Mouse (Mus musculus): Measurements from ENCODE around the gene Mss51. TPM values are rescaled to one million over a fixed set of nuclear protein-coding genes. Genes with fewer than 3 reads are reported as not detected.

Gene Mss51
- polyA plus RNA-seq, 1 experiment = not detected

DNA sequence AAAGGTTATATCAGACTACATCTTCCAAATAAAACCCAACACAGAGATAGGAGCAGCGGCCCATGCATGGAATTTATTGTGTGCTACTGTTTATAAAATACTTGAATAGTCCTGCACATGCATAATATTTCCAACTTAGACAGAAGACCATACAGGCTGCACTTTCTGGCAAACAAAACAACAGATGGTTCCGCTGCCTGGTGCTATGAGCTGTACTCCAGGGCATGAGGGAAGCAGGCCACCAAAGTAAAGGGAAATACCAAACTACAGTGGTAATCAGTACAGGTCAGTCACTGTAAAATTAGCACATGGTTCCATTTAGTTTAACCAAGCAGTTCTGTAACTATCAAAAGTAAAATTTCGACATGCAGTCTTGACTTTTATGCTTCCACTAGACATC lies 3.3 kb upstream of the Mss51 start:
- TF ChIP-seq CTCF (IDR thresholded peaks at IDR 0.05; ENCODE audit: insufficient read depth, low read depth, low read length) = no peak
- TF ChIP-seq POLR2A (IDR thresholded peaks at IDR 0.05; ENCODE audit: insufficient read depth, low read depth, low read length) = no peak
- no peaks in the 10 kb centered on the region for H3K4me1 ChIP-seq (ENCODE audit: control insufficient read depth, insufficient read depth, low read length)
- 93% methylated on average over 3 of the region's 3 CpGs for WGBS
- H3K27ac ChIP-seq (ENCODE audit: insufficient read depth, low read depth, low read length) = no peak overlapping the region
- no peak overlapping the region for H3K4me3 ChIP-seq (ENCODE audit: insufficient read depth, low read depth, low read length)

GRCm38 (mm10) chr14:20486031-20486430 lies 10.7 kb downstream of the Mss51 start:
- 95% methylated on average over 5 of the region's 5 CpGs for WGBS
- TF ChIP-seq POLR2A (IDR thresholded peaks at IDR 0.05; ENCODE audit: insufficient read depth, low read depth, low read length) = no peak
- TF ChIP-seq CTCF (IDR thresholded peaks at IDR 0.05; ENCODE audit: insufficient read depth, low read depth, low read length) = no peak
- Histone ChIP-seq H3K4me1 (ENCODE audit: control insufficient read depth, insufficient read depth, low read length) (no peaks in the 10 kb centered on the region), H3K4me3 (ENCODE audit: insufficient read depth, low read depth, low read length) (no peak overlapping the region), H3K27ac (ENCODE audit: insufficient read depth, low read depth, low read length) (no peak overlapping the region)

- TF ChIP-seq CTCF (IDR thresholded peaks at IDR 0.05; ENCODE audit: insufficient read depth, low read depth, low read length) = no peak
- TF ChIP-seq POLR2A (IDR thresholded peaks at IDR 0.05; ENCODE audit: insufficient read depth, low read depth, low read length) = no peak
- 87% methylated on average over 7 of the region's 7 CpGs for WGBS
Measured at GRCm38 (mm10) chr14:20482051-20482751, 14.5 kb downstream of the Mss51 start.

DNA sequence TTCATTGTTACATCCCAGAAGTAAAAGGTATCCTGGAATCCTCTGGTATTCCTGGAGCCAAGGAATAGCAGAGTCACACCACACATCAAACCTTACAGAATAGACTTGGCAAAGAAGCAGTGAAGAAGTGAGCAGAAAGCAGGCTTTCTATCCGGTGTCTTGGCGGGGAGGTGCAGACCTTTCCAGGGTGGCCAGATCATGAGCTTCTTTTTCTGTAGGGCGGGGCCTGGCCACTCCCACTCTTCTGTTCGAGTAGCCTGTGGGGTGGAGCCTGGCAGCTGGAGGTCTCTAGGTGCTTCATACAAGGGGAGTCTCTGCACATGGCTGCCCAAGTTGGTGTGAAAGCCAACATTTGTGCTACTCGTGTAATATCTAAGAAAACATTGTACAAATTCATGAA lies 15.5 kb downstream of the Mss51 start:
- WGBS = 39% methylated on average over 5 of the region's 5 CpGs
- H3K4me1 ChIP-seq (ENCODE audit: control insufficient read depth, insufficient read depth, low read length) = no peaks in the 10 kb centered on the region
- no peak overlapping the region for H3K4me3 ChIP-seq (ENCODE audit: insufficient read depth, low read depth, low read length)

More at GRCm38 (mm10) chr14:20482051-20482751, 14.5 kb downstream of the Mss51 start:
- Histone ChIP-seq H3K4me1 (ENCODE audit: control insufficient read depth, insufficient read depth, low read length) (no peaks in the 10 kb centered on the region), H3K27ac (ENCODE audit: insufficient read depth, low read depth, low read length) (no peak overlapping the region), H3K4me3 (ENCODE audit: insufficient read depth, low read depth, low read length) (no peak overlapping the region)

GRCm38 (mm10) chr14:20480195-20480579 lies 16.5 kb downstream of the Mss51 start:
- WGBS = 64% methylated on average over 1 of the region's 1 CpGs
- H3K4me1 ChIP-seq (ENCODE audit: control insufficient read depth, insufficient read depth, low read length) = no peaks in the 10 kb centered on the region
- H3K27ac ChIP-seq (ENCODE audit: insufficient read depth, low read depth, low read length) = no peak overlapping the region
- H3K4me3 ChIP-seq (ENCODE audit: insufficient read depth, low read depth, low read length) = peak overlapping the region; percentile 91
- TF ChIP-seq CTCF (IDR thresholded peaks at IDR 0.05; ENCODE audit: insufficient read depth, low read depth, low read length) (no peak), POLR2A (IDR thresholded peaks at IDR 0.05; ENCODE audit: insufficient read depth, low read depth, low read length) (no peak)

More for the DNA sequence above, 15.5 kb downstream of the Mss51 start:
- TF ChIP-seq POLR2A (IDR thresholded peaks at IDR 0.05; ENCODE audit: insufficient read depth, low read depth, low read length) (no peak), CTCF (IDR thresholded peaks at IDR 0.05; ENCODE audit: insufficient read depth, low read depth, low read length) (no peak)
- no peak overlapping the region for H3K27ac ChIP-seq (ENCODE audit: insufficient read depth, low read depth, low read length)

DNA sequence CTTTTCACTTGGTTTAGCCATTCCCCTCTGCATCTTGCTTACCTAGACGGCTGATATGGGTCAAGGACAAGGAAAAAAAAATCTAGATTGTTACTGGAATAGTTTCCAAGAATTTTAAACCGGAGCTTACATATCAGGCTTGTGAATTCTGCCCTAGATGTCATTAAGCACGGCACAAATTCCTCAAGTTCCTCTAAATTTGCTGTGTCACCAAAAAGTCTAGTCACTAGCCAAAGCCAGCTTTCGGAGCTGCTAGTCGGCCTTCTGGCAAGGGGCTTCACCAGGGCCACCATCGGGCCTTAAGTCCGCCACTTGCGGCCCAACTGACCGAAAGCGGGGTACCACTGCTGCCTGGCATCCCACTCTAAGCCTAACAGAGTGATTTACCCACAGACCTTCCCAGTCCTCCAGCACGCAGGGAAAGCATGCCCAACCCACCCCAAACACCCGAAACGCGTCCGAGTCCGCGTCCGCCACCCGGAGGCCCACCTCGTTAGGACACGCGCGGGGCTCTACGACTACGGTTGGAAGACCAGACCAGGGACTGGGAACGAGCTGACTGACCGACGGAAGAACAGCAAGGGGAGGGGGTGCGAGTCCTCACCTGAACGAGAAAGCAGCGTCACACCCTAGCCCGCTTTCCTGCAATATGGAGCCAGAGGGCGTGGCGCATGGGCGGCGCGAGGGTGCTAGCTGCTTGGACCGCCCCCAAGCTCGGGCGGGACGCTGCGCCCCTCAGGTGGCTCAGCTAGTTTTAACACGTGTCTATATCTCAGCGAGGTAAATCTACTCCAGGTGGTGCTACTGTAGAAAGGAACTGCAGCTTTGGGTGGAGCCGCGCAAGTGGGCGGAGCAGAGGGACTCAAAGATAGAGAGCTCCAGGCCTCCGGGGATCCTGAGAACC lies 17.2 kb downstream of the Mss51 start, which contains the start of gene Anxa7:
TSS of gene Anxa7 (minus strand) at position 843 of the 904 bp plus-strand sequence.
- H3K4me1 ChIP-seq (ENCODE audit: control insufficient read depth, insufficient read depth, low read length) = no peaks in the 10 kb centered on the region
- peak within 1 kb of the TSS; percentile 91 for H3K4me3 ChIP-seq (ENCODE audit: insufficient read depth, low read depth, low read length)
- TF ChIP-seq CTCF (IDR thresholded peaks at IDR 0.05; ENCODE audit: insufficient read depth, low read depth, low read length) = no peak
- TF ChIP-seq POLR2A (IDR thresholded peaks at IDR 0.05; ENCODE audit: insufficient read depth, low read depth, low read length) = peak; percentile 23; the same call in 1 of the 2 replicates
- WGBS = 1% methylated on average over 48 of the region's 48 CpGs
- peak within 1 kb of the TSS; percentile 9; the same call in 1 of the 2 replicates for H3K27ac ChIP-seq (ENCODE audit: insufficient read depth, low read depth, low read length)

- Histone ChIP-seq H3K4me3 (ENCODE audit: insufficient read depth, low read depth, low read length) (no peak overlapping the region), H3K4me1 (ENCODE audit: control insufficient read depth, insufficient read depth, low read length) (no peaks in the 10 kb centered on the region), H3K27ac (ENCODE audit: insufficient read depth, low read depth, low read length) (no peak overlapping the region)
- TF ChIP-seq CTCF (IDR thresholded peaks at IDR 0.05; ENCODE audit: insufficient read depth, low read depth, low read length) (no peak), POLR2A (IDR thresholded peaks at IDR 0.05; ENCODE audit: insufficient read depth, low read depth, low read length) (no peak)
- WGBS = 22% methylated on average over 7 of the region's 7 CpGs
Measured at GRCm38 (mm10) chr14:20478801-20479200, 17.9 kb downstream of the Mss51 start.

DNA sequence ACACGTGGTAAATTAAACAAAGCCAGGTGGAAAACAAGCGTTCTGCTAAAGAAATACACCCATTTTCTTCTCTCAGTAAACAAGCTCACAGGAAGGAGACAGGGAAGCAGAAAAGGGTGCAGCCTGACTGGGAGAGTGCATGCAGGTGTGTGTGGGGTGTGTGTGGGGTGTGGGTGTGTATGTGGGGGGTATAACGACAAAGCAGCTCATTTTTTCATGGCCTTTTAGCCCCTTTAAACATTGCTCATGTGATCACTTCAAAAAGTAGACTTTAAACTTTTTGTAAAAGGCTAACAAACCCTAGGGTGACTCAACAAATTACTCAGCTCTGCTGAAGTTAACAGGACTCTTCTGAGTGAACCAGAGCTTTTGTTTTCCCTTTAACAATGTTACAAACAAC lies 18.3 kb downstream of the Mss51 start:
- no peak overlapping the region for H3K27ac ChIP-seq (ENCODE audit: insufficient read depth, low read depth, low read length)
- 46% methylated on average over 3 of the region's 3 CpGs for whole genome bisulfite sequencing
- no peak overlapping the region for H3K4me3 ChIP-seq (ENCODE audit: insufficient read depth, low read depth, low read length)
- TF ChIP-seq POLR2A (IDR thresholded peaks at IDR 0.05; ENCODE audit: insufficient read depth, low read depth, low read length) = no peak
- no peak for TF ChIP-seq CTCF (IDR thresholded peaks at IDR 0.05; ENCODE audit: insufficient read depth, low read depth, low read length)
- H3K4me1 ChIP-seq (ENCODE audit: control insufficient read depth, insufficient read depth, low read length) = no peaks in the 10 kb centered on the region

Data from olfactory bulb, adult 2 months (tissue).